Mouse (Mus musculus): Measurements from ENCODE around the gene Gm42421. TPM values are rescaled to one million over a fixed set of nuclear protein-coding genes. Genes with fewer than 3 reads are reported as not detected.

Gm42421 gene
- polyA plus RNA-seq, 1 experiment from 2014 or later: 2.5 TPM

GRCm38 (mm10) chr5:143957101-143957500 is 29.1 kb downstream of the Gm42421 start:
- DNase-seq (ENCODE audit: low spot score): no peak
- H3K4me3 ChIP-seq (replicated peaks; ENCODE audit: low read length): no peak overlapping the region
- no peak overlapping the region for H3K27ac ChIP-seq
- H3K36me3 ChIP-seq (replicated peaks; ENCODE audit: control insufficient read depth, insufficient read depth): peaks cover 6% of the 10 kb centered on the region; the same call in 1 of the 2 replicates
- peaks cover 4% of the 10 kb centered on the region; the same call in 1 of the 2 replicates for H3K9me3 ChIP-seq (ENCODE audit: control insufficient read depth, low read length)
- H3K4me2 ChIP-seq (replicated peaks): no peak overlapping the region
- H3K4me1 ChIP-seq (replicated peaks; ENCODE audit: control insufficient read depth, insufficient read depth, low read length): no peaks in the 10 kb centered on the region
- no peaks in the 10 kb centered on the region for H3K27me3 ChIP-seq (ENCODE audit: control insufficient read depth, insufficient read depth, low read length)
- no peak overlapping the region for H3K9ac ChIP-seq
- WGBS: 94% methylated on average over 6 of the region's 6 CpGs
- ATAC-seq (ENCODE audit: low FRiP score): no peak

- 94% methylated on average over 11 of the region's 11 CpGs for WGBS
- H3K4me1 ChIP-seq (replicated peaks; ENCODE audit: control insufficient read depth, insufficient read depth, low read length): no peaks in the 10 kb centered on the region
- no peak overlapping the region for H3K4me2 ChIP-seq (replicated peaks)
- no peak overlapping the region for H3K4me3 ChIP-seq (replicated peaks; ENCODE audit: low read length)
- H3K27me3 ChIP-seq (ENCODE audit: control insufficient read depth, insufficient read depth, low read length): no peaks in the 10 kb centered on the region
- H3K27ac ChIP-seq: no peak overlapping the region
- no peak overlapping the region for H3K9ac ChIP-seq
- ATAC-seq (ENCODE audit: low FRiP score) (no peak), DNase-seq (ENCODE audit: low spot score) (no peak)
- peaks cover 4% of the 10 kb centered on the region; the same call in 1 of the 2 replicates for H3K9me3 ChIP-seq (ENCODE audit: control insufficient read depth, low read length)
- H3K36me3 ChIP-seq (replicated peaks; ENCODE audit: control insufficient read depth, insufficient read depth): peaks cover 6% of the 10 kb centered on the region; the same call in 1 of the 2 replicates
Measured at GRCm38 (mm10) chr5:143959551-143959950, 31.6 kb downstream of the Gm42421 start.

GRCm38 (mm10) chr5:143961176-143961575 is 33.2 kb downstream of the Gm42421 start:
- H3K27ac ChIP-seq: no peak overlapping the region
- H3K27me3 ChIP-seq (ENCODE audit: control insufficient read depth, insufficient read depth, low read length): no peaks in the 10 kb centered on the region
- ATAC-seq (ENCODE audit: low FRiP score) (no peak), DNase-seq (ENCODE audit: low spot score) (no peak)
- peaks cover 4% of the 10 kb centered on the region; the same call in 1 of the 2 replicates for H3K9me3 ChIP-seq (ENCODE audit: control insufficient read depth, low read length)
- WGBS: 92% methylated on average over 8 of the region's 8 CpGs
- no peak overlapping the region for H3K4me2 ChIP-seq (replicated peaks)
- no peak overlapping the region for H3K9ac ChIP-seq
- H3K4me1 ChIP-seq (replicated peaks; ENCODE audit: control insufficient read depth, insufficient read depth, low read length): no peaks in the 10 kb centered on the region
- peaks cover 6% of the 10 kb centered on the region; the same call in 1 of the 2 replicates for H3K36me3 ChIP-seq (replicated peaks; ENCODE audit: control insufficient read depth, insufficient read depth)
- no peak overlapping the region for H3K4me3 ChIP-seq (replicated peaks; ENCODE audit: low read length)

DNA sequence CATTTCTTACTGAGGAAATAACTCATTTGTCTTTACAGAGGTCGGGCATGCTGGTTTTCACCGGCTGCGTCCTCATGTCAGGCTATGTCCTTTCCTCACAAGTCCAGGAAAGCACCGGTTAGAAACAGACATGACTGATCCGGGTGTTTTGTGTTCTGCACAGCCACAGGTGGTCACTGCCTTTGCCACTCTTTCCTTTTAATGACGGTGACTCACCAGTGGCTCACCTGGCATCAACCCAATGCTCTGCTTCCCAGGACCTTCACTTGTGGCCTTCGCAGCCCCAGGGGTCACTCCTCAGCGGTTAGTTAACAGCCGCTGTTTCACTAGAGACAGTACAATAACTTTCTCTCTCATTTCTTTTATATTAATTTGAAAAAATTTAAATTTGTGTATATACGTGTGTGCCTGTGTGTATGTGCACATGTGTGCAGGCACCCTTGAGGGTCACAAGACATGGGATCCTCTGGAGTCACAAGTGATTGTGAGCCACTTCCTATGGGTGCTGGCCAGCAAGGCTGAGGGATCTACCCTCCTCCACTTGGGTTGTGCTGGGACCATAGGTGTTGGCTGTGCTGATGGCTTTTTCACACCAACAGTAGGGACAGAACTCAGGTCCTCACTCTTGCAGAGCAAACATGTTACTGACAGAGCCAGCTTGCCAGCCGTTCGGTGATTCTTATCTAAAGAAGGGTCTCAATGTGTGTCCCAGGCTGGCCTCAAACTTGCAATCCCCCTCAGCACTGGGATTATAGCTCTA is 37.8 kb downstream of the Gm42421 start:
- ATAC-seq (ENCODE audit: low FRiP score): no peak
- WGBS: 89% methylated on average over 12 of the region's 12 CpGs

GRCm38 (mm10) chr5:143966671-143967070 is 38.7 kb downstream of the Gm42421 start:
- no peaks in the 10 kb centered on the region for H3K9me3 ChIP-seq (ENCODE audit: control insufficient read depth, low read length)
- H3K4me3 ChIP-seq (replicated peaks; ENCODE audit: low read length): no peak overlapping the region
- DNase-seq (ENCODE audit: low spot score) (no peak), ATAC-seq (ENCODE audit: low FRiP score) (no peak)
- H3K27me3 ChIP-seq (ENCODE audit: control insufficient read depth, insufficient read depth, low read length): no peaks in the 10 kb centered on the region
- no peak overlapping the region for H3K4me2 ChIP-seq (replicated peaks)
- no peak overlapping the region for H3K9ac ChIP-seq
- WGBS: 93% methylated on average over 12 of the region's 12 CpGs
- no peak overlapping the region for H3K27ac ChIP-seq
- H3K4me1 ChIP-seq (replicated peaks; ENCODE audit: control insufficient read depth, insufficient read depth, low read length): no peaks in the 10 kb centered on the region
- no peaks in the 10 kb centered on the region for H3K36me3 ChIP-seq (replicated peaks; ENCODE audit: control insufficient read depth, insufficient read depth)

More for the DNA sequence above, 37.8 kb downstream of the Gm42421 start:
- no peaks in the 10 kb centered on the region for H3K36me3 ChIP-seq (replicated peaks; ENCODE audit: control insufficient read depth, insufficient read depth)
- H3K9ac ChIP-seq: no peak overlapping the region
- H3K9me3 ChIP-seq (ENCODE audit: control insufficient read depth, low read length): no peaks in the 10 kb centered on the region
- H3K27me3 ChIP-seq (ENCODE audit: control insufficient read depth, insufficient read depth, low read length): no peaks in the 10 kb centered on the region
- H3K27ac ChIP-seq: no peak overlapping the region
- no peak for DNase-seq (ENCODE audit: low spot score)
- H3K4me2 ChIP-seq (replicated peaks): no peak overlapping the region
- no peaks in the 10 kb centered on the region for H3K4me1 ChIP-seq (replicated peaks; ENCODE audit: control insufficient read depth, insufficient read depth, low read length)
- no peak overlapping the region for H3K4me3 ChIP-seq (replicated peaks; ENCODE audit: low read length)

GRCm38 (mm10) chr5:143972628-143973027 is 44.7 kb downstream of the Gm42421 start:
- Histone ChIP-seq H3K27ac (no peak overlapping the region), H3K4me2 (replicated peaks) (no peak overlapping the region), H3K36me3 (replicated peaks; ENCODE audit: control insufficient read depth, insufficient read depth) (no peaks in the 10 kb centered on the region), H3K4me3 (replicated peaks; ENCODE audit: low read length) (no peak overlapping the region), H3K9ac (no peak overlapping the region), H3K4me1 (replicated peaks; ENCODE audit: control insufficient read depth, insufficient read depth, low read length) (no peaks in the 10 kb centered on the region), H3K27me3 (ENCODE audit: control insufficient read depth, insufficient read depth, low read length) (no peaks in the 10 kb centered on the region), H3K9me3 (ENCODE audit: control insufficient read depth, low read length) (no peaks in the 10 kb centered on the region)
- DNase-seq (ENCODE audit: low spot score) (no peak), ATAC-seq (ENCODE audit: low FRiP score) (no peak)
- 88% methylated on average over 3 of the region's 3 CpGs for WGBS

- Histone ChIP-seq H3K36me3 (replicated peaks; ENCODE audit: control insufficient read depth, insufficient read depth) (no peaks in the 10 kb centered on the region), H3K9ac (no peak overlapping the region), H3K27ac (no peak overlapping the region), H3K4me2 (replicated peaks) (no peak overlapping the region), H3K27me3 (ENCODE audit: control insufficient read depth, insufficient read depth, low read length) (no peaks in the 10 kb centered on the region), H3K9me3 (ENCODE audit: control insufficient read depth, low read length) (no peaks in the 10 kb centered on the region), H3K4me1 (replicated peaks; ENCODE audit: control insufficient read depth, insufficient read depth, low read length) (no peaks in the 10 kb centered on the region), H3K4me3 (replicated peaks; ENCODE audit: low read length) (no peak overlapping the region)
- peak; percentile 21; the same call in 1 of the 2 replicates for ATAC-seq (ENCODE audit: low FRiP score)
- 55% methylated on average over 4 of the region's 4 CpGs for WGBS
- peak; percentile 70 for DNase-seq (ENCODE audit: low spot score)
Measured at GRCm38 (mm10) chr5:143974931-143975630, 47.1 kb downstream of the Gm42421 start.

DNA sequence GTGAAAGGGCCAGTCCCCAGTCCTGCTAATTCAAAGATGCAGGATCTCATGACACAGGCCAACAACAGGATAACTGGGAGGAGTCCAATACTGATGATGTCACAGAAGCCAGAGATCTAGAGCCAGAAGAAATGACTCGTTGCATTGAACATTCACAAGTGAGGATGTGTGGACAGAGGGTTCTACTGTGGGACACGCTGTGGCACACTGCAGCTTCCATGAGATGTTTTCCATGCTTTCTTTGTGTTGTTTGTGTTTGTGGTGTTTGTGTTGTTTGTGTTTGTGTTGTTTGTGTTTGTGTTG is 47.6 kb downstream of the Gm42421 start:
- Histone ChIP-seq H3K27me3 (ENCODE audit: control insufficient read depth, insufficient read depth, low read length) (no peaks in the 10 kb centered on the region), H3K36me3 (replicated peaks; ENCODE audit: control insufficient read depth, insufficient read depth) (no peaks in the 10 kb centered on the region), H3K27ac (no peak overlapping the region), H3K9ac (no peak overlapping the region), H3K4me2 (replicated peaks) (no peak overlapping the region), H3K9me3 (ENCODE audit: control insufficient read depth, low read length) (no peaks in the 10 kb centered on the region), H3K4me1 (replicated peaks; ENCODE audit: control insufficient read depth, insufficient read depth, low read length) (no peaks in the 10 kb centered on the region), H3K4me3 (replicated peaks; ENCODE audit: low read length) (no peak overlapping the region)
- WGBS: 73% methylated on average over 2 of the region's 2 CpGs
- DNase-seq (ENCODE audit: low spot score) (no peak), ATAC-seq (ENCODE audit: low FRiP score) (no peak)

DNA sequence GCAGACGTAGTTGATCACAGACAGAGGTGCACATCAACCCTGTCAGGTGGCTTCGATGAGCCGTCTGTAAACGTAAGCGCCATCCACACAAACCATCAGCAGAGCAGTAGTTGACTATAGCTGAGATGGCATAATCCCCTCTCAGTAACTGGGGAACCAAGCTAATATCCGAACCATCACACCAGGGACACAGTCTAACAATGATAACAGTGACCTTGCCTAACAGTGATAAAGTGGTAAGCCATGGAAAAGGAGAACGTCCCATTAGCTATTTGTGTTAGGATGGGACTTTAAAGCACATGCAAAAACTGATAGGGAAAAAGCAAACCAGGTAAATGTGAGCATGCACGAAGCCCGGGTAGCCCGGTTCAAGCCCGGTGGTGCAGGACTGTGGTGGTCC is 48.3 kb downstream of the Gm42421 start:
- ATAC-seq (ENCODE audit: low FRiP score): no peak
- no peak for DNase-seq (ENCODE audit: low spot score)
- 91% methylated on average over 11 of the region's 11 CpGs for WGBS

More for the DNA sequence above, 48.3 kb downstream of the Gm42421 start:
- H3K27me3 ChIP-seq (ENCODE audit: control insufficient read depth, insufficient read depth, low read length): no peaks in the 10 kb centered on the region
- H3K4me3 ChIP-seq (replicated peaks; ENCODE audit: low read length): no peak overlapping the region
- no peaks in the 10 kb centered on the region for H3K36me3 ChIP-seq (replicated peaks; ENCODE audit: control insufficient read depth, insufficient read depth)
- H3K9ac ChIP-seq: no peak overlapping the region
- no peaks in the 10 kb centered on the region for H3K4me1 ChIP-seq (replicated peaks; ENCODE audit: control insufficient read depth, insufficient read depth, low read length)
- no peaks in the 10 kb centered on the region for H3K9me3 ChIP-seq (ENCODE audit: control insufficient read depth, low read length)
- H3K4me2 ChIP-seq (replicated peaks): no peak overlapping the region
- no peak overlapping the region for H3K27ac ChIP-seq

All from hindbrain, embryonic 14.5 days (tissue).